Mouse (Mus musculus) layer of hippocampus, adult 8-10 months (tissue): ENCODE measurements at regions not wholly inside any gene's neighbourhood (a gene's known extent, or its start where the extent isn't known, plus 50 kb on each side); places are given as distances from the start of the nearest gene placed in this dataset.
"Not testable (repeated sequence)": the region's sequence is repeated elsewhere in the genome, so short reads cannot be mapped to it uniquely, and the experiment has no call there.

Experiments
- DNase-seq, 2 experiments: peaks; one replicate each; pipeline ENCODE4 v3.0.0; 2022; ENCODE audit warnings: low spot score in 2 of 2

- no peak for DNase-seq
Observed at GRCm38 (mm10) chr11:63211501-63211900, 82.7 kb downstream of the Pmp22 start.

GRCm38 (mm10) chr11:63213043-63213442, 84.3 kb downstream of the Pmp22 start:
- DNase-seq: peak; percentile 33 to 83

- DNase-seq: no peak
Observed at GRCm38 (mm10) chr11:63213901-63214425, 85.2 kb downstream of the Pmp22 start.

GRCm38 (mm10) chr11:63215993-63216392, 87.2 kb downstream of the Pmp22 start:
- DNase-seq: no peak

- DNase-seq: no peak
Observed at GRCm38 (mm10) chr11:63217049-63217448, 88.3 kb downstream of the Pmp22 start.

- no peak for DNase-seq
Observed at GRCm38 (mm10) chr11:63226471-63226870, 97.7 kb downstream of the Pmp22 start.

GRCm38 (mm10) chr11:63230786-63231185, 102.0 kb downstream of the Pmp22 start:
- DNase-seq: no peak

GRCm38 (mm10) chr11:63233172-63233966, 104.6 kb downstream of the Pmp22 start:
- no peak for DNase-seq

GRCm38 (mm10) chr11:63234481-63234880, 105.7 kb downstream of the Pmp22 start:
- no peak for DNase-seq

GRCm38 (mm10) chr11:63238655-63239054, 109.9 kb downstream of the Pmp22 start:
- no peak for DNase-seq

GRCm38 (mm10) chr11:63243906-63244416, 115.2 kb downstream of the Pmp22 start:
- no peak for DNase-seq

- no peak for DNase-seq
Observed at GRCm38 (mm10) chr11:63245041-63245440, 116.3 kb downstream of the Pmp22 start.

GRCm38 (mm10) chr11:63246052-63246661, 117.4 kb downstream of the Pmp22 start:
- DNase-seq: no peak

- no peak for DNase-seq
Observed at GRCm38 (mm10) chr11:63252012-63252856, 123.5 kb downstream of the Pmp22 start.

- DNase-seq: no peak
Observed at GRCm38 (mm10) chr11:63252968-63253602, 124.3 kb downstream of the Pmp22 start.

GRCm38 (mm10) chr11:63264432-63265061, 135.8 kb downstream of the Pmp22 start:
- DNase-seq: no peak

GRCm38 (mm10) chr11:63266290-63266689, 137.5 kb downstream of the Pmp22 start:
- DNase-seq: not testable (repeated sequence)

- DNase-seq: no peak
Observed at GRCm38 (mm10) chr11:63276641-63277040, 147.9 kb downstream of the Pmp22 start.

GRCm38 (mm10) chr11:63281839-63282238, 153.1 kb downstream of the Pmp22 start:
- DNase-seq: no peak

- DNase-seq: no peak
Observed at GRCm38 (mm10) chr11:63282541-63282940, 153.8 kb downstream of the Pmp22 start.

GRCm38 (mm10) chr11:63286026-63286425, 157.2 kb downstream of the Pmp22 start:
- no peak for DNase-seq
